Mouse (Mus musculus) 3134 (cell line): ENCODE results near the gene Olfr1471.
"Not testable (repeated sequence)": the region's sequence is repeated elsewhere in the genome, so short reads cannot be mapped to it uniquely, and the experiment has no call there.

Source experiments
- DNase-seq: peaks from one replicate; pipeline ENCODE4 v3.0.0-alpha.2; 2011; ENCODE audit warnings: low spot score; ENCODE audit not compliant: insufficient read length; ENCODE audit errors: extremely low read depth

Gene Olfr1471

GRCm38 (mm10) chr19:13443109-13443508, at the start of gene Olfr1471:
TSS of gene Olfr1471 (plus strand) at chr19:13443409.
- DNase-seq, result not testable (repeated sequence)

- DNase-seq, result no peak
Observed at GRCm38 (mm10) chr19:13407549-13407948, 35.7 kb upstream of the Olfr1471 start, which contains the start of gene Olfr1469. TSS of gene Olfr1469 (plus strand) at chr19:13407849.

GRCm38 (mm10) chr19:13455986-13456385, 12.8 kb downstream of the Olfr1471 start, which contains the start of gene Olfr1472:
TSS of gene Olfr1472 (minus strand) at chr19:13456086.
- no peak for DNase-seq

GRCm38 (mm10) chr19:13469265-13469664, 26.1 kb downstream of the Olfr1471 start, which contains the start of gene Olfr1474:
TSS of gene Olfr1474 (plus strand) at chr19:13469565.
- DNase-seq, result not testable (repeated sequence)

GRCm38 (mm10) chr19:13480096-13480495, 36.9 kb downstream of the Olfr1471 start, which contains the start of gene Olfr1475:
TSS of gene Olfr1475 (minus strand) at chr19:13480196.
- no peak for DNase-seq

GRCm38 (mm10) chr19:13500246-13500645, 57.0 kb downstream of the Olfr1471 start, which contains the start of gene Olfr1477:
TSS of gene Olfr1477 (plus strand) at chr19:13500546.
- DNase-seq, result no peak
